ENCODE assay signal across 16 mouse cellular contexts in genomic region chr2:154713964-154714363, GRCm38 (mm10). TPM values are rescaled to one million over a fixed set of nuclear protein-coding genes. Genes with fewer than 3 reads are reported as not detected.
"Had no signal": no experiment of that assay in that cellular context is flagged by ENCODE, and none has a peak within 500 bp of the region (broad histone marks: within the 10 kb centered on the region; RNA-seq: fewer than 3 reads in every experiment).

No protein-coding gene starts in this region.

- ATAC-seq: liver, embryonic 12.5 days; midbrain, embryonic 13.5 days had no signal

- H3K36me3 ChIP-seq: liver, embryonic 12.5 days; midbrain, embryonic 13.5 days; neural tube, embryonic 15.5 days had no signal

- H3K27ac ChIP-seq: kidney, postnatal 0 days; liver, embryonic 12.5 days; midbrain, embryonic 13.5 days; neural tube, embryonic 15.5 days; stomach, postnatal 0 days had no signal

- H3K9me3 ChIP-seq: liver, embryonic 12.5 days; midbrain, embryonic 13.5 days; neural tube, embryonic 15.5 days had no signal

- H3K4me1 ChIP-seq: midbrain, embryonic 13.5 days had no signal

- H3K27me3 ChIP-seq: neural tube, embryonic 15.5 days had no signal

- H3K4me2 ChIP-seq: liver, embryonic 12.5 days; lung, embryonic 14.5 days; midbrain, embryonic 13.5 days; neural tube, embryonic 15.5 days had no signal

- DNase-seq: layer of hippocampus, adult 9-11 months; layer of hippocampus, postnatal 36 days; left cerebral cortex, postnatal 4 days; lung, embryonic 14.5 days; lung, postnatal 10 days; lung, postnatal 4 days; thymus, postnatal 14 days had no signal

- H3K4me3 ChIP-seq: liver, embryonic 12.5 days; midbrain, embryonic 13.5 days; myocyte; neural tube, embryonic 15.5 days had no signal

- H3K9ac ChIP-seq: liver, embryonic 12.5 days; lung, embryonic 14.5 days; midbrain, embryonic 13.5 days; neural tube, embryonic 15.5 days had no signal

RNA-seq across cellular contexts. Expression of gene Gm14214, which starts 55.9 kb away (rescaled TPM):
- total RNA-seq: layer of hippocampus, adult 18-20 months; layer of hippocampus, postnatal 36 days; left cerebral cortex, postnatal 4 days had no signal
- polyA plus RNA-seq: kidney, postnatal 0 days; liver, embryonic 12.5 days; liver, embryonic 16.5 days; lung, embryonic 14.5 days; midbrain, embryonic 13.5 days; myocyte; neural tube, embryonic 11.5 days; neural tube, embryonic 15.5 days; stomach, postnatal 0 days had no signal
